Mouse (Mus musculus) myocyte (in vitro differentiated cells): ENCODE results near the gene Cux1. TPM values are rescaled to one million over a fixed set of nuclear protein-coding genes. Genes with fewer than 3 reads are reported as not detected.
"Not testable (repeated sequence)": the region's sequence is repeated elsewhere in the genome, so short reads cannot be mapped to it uniquely, and the experiment has no call there.

ENCODE experiments used
- H3K27me3 ChIP-seq: one replicate; pipeline ENCODE4 v1.6.1; 2011; ENCODE audit not compliant: control insufficient read depth, insufficient read depth, insufficient read length
- H3K36me3 ChIP-seq: one replicate; pipeline ENCODE4 v1.6.1; 2011; ENCODE audit not compliant: control insufficient read depth, insufficient read depth
- H3K4me2 ChIP-seq: one replicate; pipeline ENCODE4 v1.6.1; 2011; ENCODE audit warnings: low read depth, control low read depth
- H3K4me3 ChIP-seq: one replicate; pipeline ENCODE4 v1.5.1; 2011; ENCODE audit warnings: mild to moderate bottlenecking, control low read depth, moderate library complexity
- H3K79me2 ChIP-seq: one replicate; pipeline ENCODE4 v1.6.1; 2011; ENCODE audit not compliant: control insufficient read depth, insufficient read depth
- H3ac ChIP-seq: one replicate; pipeline ENCODE4 v1.6.1; 2011; ENCODE audit not compliant: control insufficient read depth, insufficient read length
- CEBPB ChIP-seq: IDR thresholded peaks from 2 replicates; pipeline ENCODE4 v1.6.1; 2011; ENCODE audit warnings: mild to moderate bottlenecking, moderate library complexity; ENCODE audit not compliant: poor library complexity, insufficient read depth, severe bottlenecking
- E2F4 ChIP-seq: IDR thresholded peaks from one replicate; pipeline ENCODE4 v1.6.1; 2011; ENCODE audit warnings: mild to moderate bottlenecking, control low read depth, moderate library complexity; ENCODE audit not compliant: insufficient read depth
- MAX ChIP-seq: IDR thresholded peaks from one replicate; pipeline ENCODE4 v1.6.1; 2011; ENCODE audit warnings: low read depth, mild to moderate bottlenecking, control low read depth
- MYOD1 ChIP-seq, 3 experiments: IDR thresholded peaks; one replicate each; pipeline ENCODE4 v1.6.1; 2011; ENCODE audit warnings: control low read depth in 2 of 3, low read depth in 2 of 3, mild to moderate bottlenecking in 2 of 3, moderate library complexity in 1 of 3; ENCODE audit not compliant: insufficient read length in 2 of 3, control insufficient read depth in 1 of 3
- MYOG ChIP-seq, 3 experiments: IDR thresholded peaks; one replicate each; pipeline ENCODE4 v1.6.1; 2011; ENCODE audit warnings: control low read depth in 2 of 3, low read depth in 2 of 3, mild to moderate bottlenecking in 2 of 3; ENCODE audit not compliant: insufficient read length in 2 of 3, control insufficient read depth in 1 of 3, insufficient read depth in 1 of 3
- POLR2A ChIP-seq: IDR thresholded peaks from one replicate; pipeline ENCODE4 v1.6.1; 2011; ENCODE audit warnings: low read depth, mild to moderate bottlenecking, control low read depth, moderate library complexity; ENCODE audit not compliant: insufficient read length
- POLR2AphosphoS2 ChIP-seq: IDR thresholded peaks from one replicate; pipeline ENCODE4 v1.6.1; 2011; ENCODE audit warnings: low read depth, control low read depth; ENCODE audit not compliant: insufficient read length
- REST ChIP-seq: IDR thresholded peaks from one replicate; pipeline ENCODE4 v1.6.1; 2011; ENCODE audit warnings: mild to moderate bottlenecking, control low read depth, moderate library complexity; ENCODE audit not compliant: insufficient read depth, insufficient read length
- SRF ChIP-seq: IDR thresholded peaks from one replicate; pipeline ENCODE4 v1.6.1; 2011; ENCODE audit warnings: low read depth; ENCODE audit not compliant: control insufficient read depth, insufficient read length
- TCF12 ChIP-seq: IDR thresholded peaks from one replicate; pipeline ENCODE4 v1.6.1; 2011; ENCODE audit warnings: mild to moderate bottlenecking, control low read depth; ENCODE audit not compliant: poor library complexity, insufficient read depth, severe bottlenecking
- TCF3 ChIP-seq: IDR thresholded peaks from one replicate; pipeline ENCODE4 v1.6.1; 2011; ENCODE audit warnings: low read depth, control low read depth; ENCODE audit not compliant: insufficient read length
- USF1 ChIP-seq: IDR thresholded peaks from one replicate; pipeline ENCODE4 v1.6.1; 2011; ENCODE audit warnings: low read depth, mild to moderate bottlenecking, control low read depth, moderate library complexity
- polyA plus RNA-seq: library from polyadenylated mRNA; unstranded; fragments of >200 nt; fragmentation: generic; extraction: Trizol; gene quantifications from one replicate; pipeline ENCODE4 v1.2.1, GENCODE M21; 2012; ENCODE audit warnings: missing spikeins

Gene Cux1
- polyA plus RNA-seq, 1 experiment = 50.7 TPM

DNA sequence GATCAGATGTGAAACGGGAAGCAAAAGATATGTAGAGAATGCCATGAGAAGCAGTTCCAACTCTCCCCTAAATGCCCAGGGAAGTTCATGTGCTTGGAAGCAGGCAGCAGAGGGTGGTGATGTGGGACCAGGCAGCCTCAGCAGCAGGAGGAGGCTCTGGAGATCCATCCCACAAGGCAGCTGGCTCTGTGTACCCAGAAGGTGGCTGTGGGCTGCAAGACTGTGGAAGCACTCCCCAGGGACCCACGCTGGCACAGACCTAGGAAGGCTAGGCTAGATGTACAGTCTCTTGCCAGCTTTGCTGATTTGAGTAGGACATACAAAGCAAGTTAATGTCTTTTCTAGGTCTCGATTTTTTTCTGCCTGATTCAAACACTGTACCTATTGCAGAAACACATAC lies 91.0 kb downstream of the Cux1 start:
- H3K79me2 ChIP-seq = peaks cover 61% of the 10 kb centered on the region
- peaks cover 4% of the 10 kb centered on the region for H3K36me3 ChIP-seq
- no peaks in the 10 kb centered on the region for H3K27me3 ChIP-seq
- TF ChIP-seq MYOG (IDR thresholded peaks at IDR 0.05; ENCODE audit: control insufficient read depth in 1 of 3, insufficient read depth in 1 of 3, insufficient read length in 2 of 3, low read depth in 2 of 3) (peak in 2 of 3 experiments; percentile 59 to 78), MYOD1 (IDR thresholded peaks at IDR 0.05; ENCODE audit: control insufficient read depth in 1 of 3, insufficient read length in 2 of 3, low read depth in 2 of 3) (peak in 2 of 3 experiments; percentile 67 to 72), POLR2A (no peak)
- peak overlapping the region; percentile 51 for H3K4me2 ChIP-seq
- H3ac ChIP-seq = no peak overlapping the region
- H3K4me3 ChIP-seq = no peak overlapping the region

DNA sequence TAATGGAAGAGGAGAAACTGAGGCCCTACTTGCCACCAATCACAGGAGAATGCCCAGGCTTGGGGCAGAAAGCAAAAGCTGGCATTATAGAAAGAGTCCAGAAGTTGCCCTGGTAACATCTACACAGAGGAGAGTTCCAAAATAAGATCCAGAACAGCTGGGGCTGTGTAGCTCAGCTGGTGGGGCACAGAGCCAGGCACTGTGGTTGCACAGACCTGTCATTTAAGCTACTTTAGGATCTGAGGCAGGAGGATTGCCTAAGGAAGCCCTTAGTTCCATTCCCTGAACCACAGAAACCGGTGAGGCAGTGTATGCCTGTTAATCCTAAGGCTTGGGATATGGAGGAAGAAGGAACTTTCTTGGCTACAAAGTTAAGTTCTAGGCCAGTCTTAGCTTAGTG lies 92.1 kb downstream of the Cux1 start:
- Histone ChIP-seq H3K27me3 (no peaks in the 10 kb centered on the region), H3K4me3 (no peak overlapping the region), H3ac (no peak overlapping the region), H3K36me3 (no peaks in the 10 kb centered on the region), H3K79me2 (peaks cover 61% of the 10 kb centered on the region), H3K4me2 (peak overlapping the region; percentile 39)
- no peak for TF ChIP-seq MAX
- TF ChIP-seq POLR2A = no peak
- TF ChIP-seq MYOG (IDR thresholded peaks at IDR 0.05; ENCODE audit: control insufficient read depth in 1 of 3, insufficient read depth in 1 of 3, insufficient read length in 2 of 3, low read depth in 2 of 3) = peak; percentile 4 to 89 (median 76)
- peak; percentile 80 to 92 (median 81) for TF ChIP-seq MYOD1 (IDR thresholded peaks at IDR 0.05; ENCODE audit: control insufficient read depth in 1 of 3, insufficient read length in 2 of 3, low read depth in 2 of 3)
- no peak for TF ChIP-seq TCF3
- no peak for TF ChIP-seq POLR2AphosphoS2
- 0 out of 2 replicates have a peak, but pooled peaks have one; percentile 51 for TF ChIP-seq CEBPB
- TF ChIP-seq SRF = no peak
- TF ChIP-seq E2F4 = no peak
- no peak for TF ChIP-seq USF1
- peak; percentile 66 for TF ChIP-seq TCF12
- TF ChIP-seq REST = no peak

DNA sequence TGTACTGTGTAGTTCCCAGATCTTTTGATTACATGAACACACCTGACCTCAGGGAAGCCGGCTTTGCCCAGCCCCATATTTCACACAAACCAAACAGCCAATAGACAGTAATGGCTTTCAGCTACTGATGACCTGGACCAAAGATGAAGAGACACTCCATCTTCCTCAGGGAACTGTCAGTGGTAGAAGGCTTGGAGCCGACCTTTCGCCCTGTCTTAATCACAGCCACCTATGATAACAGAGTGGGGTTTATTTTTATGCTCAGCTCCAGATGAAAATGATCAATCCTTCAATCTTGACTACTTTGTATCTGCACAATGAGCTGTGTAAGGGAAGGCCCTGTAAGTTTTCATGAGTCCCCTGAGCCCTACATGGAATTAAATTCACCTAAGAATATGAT lies 93.2 kb downstream of the Cux1 start:
- Histone ChIP-seq H3K27me3 (no peaks in the 10 kb centered on the region), H3K4me2 (no peak overlapping the region), H3K4me3 (no peak overlapping the region), H3ac (no peak overlapping the region), H3K36me3 (no peaks in the 10 kb centered on the region), H3K79me2 (peaks cover 61% of the 10 kb centered on the region)
- TF ChIP-seq TCF12 (no peak), MYOG (IDR thresholded peaks at IDR 0.05; ENCODE audit: control insufficient read depth in 1 of 3, insufficient read depth in 1 of 3, insufficient read length in 2 of 3, low read depth in 2 of 3) (no peak), USF1 (no peak), E2F4 (no peak), CEBPB (no peak), REST (no peak), POLR2AphosphoS2 (no peak), TCF3 (no peak), POLR2A (no peak), MAX (no peak), SRF (no peak), MYOD1 (IDR thresholded peaks at IDR 0.05; ENCODE audit: control insufficient read depth in 1 of 3, insufficient read length in 2 of 3, low read depth in 2 of 3) (no peak)

DNA sequence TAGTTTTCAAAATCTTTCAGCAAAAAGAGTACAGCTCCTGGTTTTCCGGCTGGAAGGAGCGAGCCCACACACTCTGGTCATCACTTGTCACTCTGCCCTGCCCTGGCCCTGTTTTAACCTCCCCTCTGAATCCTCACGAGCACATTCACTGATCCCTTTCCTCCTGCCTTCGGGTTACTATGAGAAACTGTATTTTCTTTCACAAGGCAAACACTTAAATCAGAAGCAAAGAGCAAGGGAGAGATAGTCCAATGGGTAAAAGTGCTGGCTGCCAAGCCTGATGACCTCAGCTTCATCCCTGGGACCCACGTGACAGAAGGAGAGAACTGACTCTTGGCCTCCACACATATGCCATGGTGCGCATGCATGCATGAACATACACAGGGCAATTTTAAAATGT lies 94.0 kb downstream of the Cux1 start:
- Histone ChIP-seq H3K27me3 (no peaks in the 10 kb centered on the region), H3K36me3 (no peaks in the 10 kb centered on the region), H3ac (no peak overlapping the region), H3K4me3 (no peak overlapping the region), H3K79me2 (peaks cover 65% of the 10 kb centered on the region), H3K4me2 (peak overlapping the region; percentile 9)
- TF ChIP-seq TCF12 (no peak), SRF (no peak), MYOG (IDR thresholded peaks at IDR 0.05; ENCODE audit: control insufficient read depth in 1 of 3, insufficient read depth in 1 of 3, insufficient read length in 2 of 3, low read depth in 2 of 3) (no peak), TCF3 (no peak), USF1 (no peak), CEBPB (no peak), POLR2AphosphoS2 (no peak), MYOD1 (IDR thresholded peaks at IDR 0.05; ENCODE audit: control insufficient read depth in 1 of 3, insufficient read length in 2 of 3, low read depth in 2 of 3) (no peak), REST (no peak), POLR2A (no peak), E2F4 (no peak), MAX (no peak)

DNA sequence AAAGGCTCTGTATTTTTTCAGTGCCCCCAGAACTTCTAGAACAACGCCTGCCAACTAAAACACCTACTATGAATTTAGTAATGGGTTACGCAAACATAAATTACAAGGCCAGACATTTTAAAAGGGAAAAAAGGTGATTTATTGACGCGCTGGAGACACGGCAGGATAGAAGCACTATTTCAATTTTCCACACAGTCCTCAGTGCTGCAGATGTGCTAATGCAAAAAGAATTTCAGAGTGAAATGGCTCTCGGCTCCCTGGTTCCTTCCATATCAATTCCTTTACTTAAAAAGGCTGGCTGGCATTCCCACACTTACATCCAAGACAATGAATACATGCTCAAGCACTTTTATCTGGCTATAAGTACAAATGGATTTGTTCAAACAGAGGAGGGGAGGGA lies 94.4 kb downstream of the Cux1 start:
- H3K4me2 ChIP-seq = peak overlapping the region; percentile 9

DNA sequence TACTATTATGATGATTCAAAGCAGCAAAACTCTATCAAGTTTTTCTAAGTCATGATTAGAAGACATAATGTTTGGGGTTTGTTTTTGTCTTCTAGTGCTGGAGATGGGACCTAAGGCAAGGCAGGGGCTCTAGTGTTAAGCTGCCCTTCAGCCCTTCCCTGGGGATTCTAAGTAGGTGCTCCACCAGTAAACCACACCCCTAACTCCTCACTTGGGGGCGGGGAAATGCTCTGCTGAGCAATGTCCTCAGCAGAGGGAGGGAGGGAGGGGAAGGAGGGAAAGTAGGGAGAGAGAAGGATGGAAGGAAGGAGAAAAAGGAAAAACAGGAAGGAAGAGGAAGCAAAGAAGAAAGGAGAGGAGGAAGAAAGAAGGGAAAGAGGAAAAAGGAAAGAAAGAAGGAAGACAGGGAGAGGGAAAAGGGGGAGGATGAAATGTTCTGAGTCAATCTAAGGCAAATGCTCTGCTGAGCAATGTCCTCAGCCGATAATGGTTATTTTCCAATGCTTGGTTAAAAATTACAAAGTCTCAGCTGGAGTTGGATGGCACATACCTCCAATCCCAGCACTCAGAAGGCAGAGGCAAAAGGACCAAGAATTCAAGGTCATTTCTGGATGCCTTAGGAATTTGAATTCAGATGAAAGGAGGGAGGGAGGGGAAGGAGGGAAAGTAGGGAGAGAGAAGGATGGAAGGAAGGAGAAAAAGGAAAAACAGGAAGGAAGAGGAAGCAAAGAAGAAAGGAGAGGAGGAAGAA lies 96.1 kb downstream of the Cux1 start:
- not testable (repeated sequence) for H3K36me3 ChIP-seq, H3K27me3 ChIP-seq, H3ac ChIP-seq, H3K4me3 ChIP-seq, H3K4me2 ChIP-seq
- H3K79me2 ChIP-seq = peaks cover 62% of the 10 kb centered on the region

More for the DNA sequence above, 94.4 kb downstream of the Cux1 start:
- Histone ChIP-seq H3ac (no peak overlapping the region), H3K4me3 (no peak overlapping the region), H3K36me3 (no peaks in the 10 kb centered on the region), H3K27me3 (no peaks in the 10 kb centered on the region), H3K79me2 (peaks cover 63% of the 10 kb centered on the region)
- TF ChIP-seq SRF (no peak), TCF3 (no peak), POLR2AphosphoS2 (no peak), CEBPB (no peak)
